Mouse (Mus musculus) bone marrow macrophage, adult 2 months (primary cell): ENCODE results near the gene Mtm1. TPM values are rescaled to one million over a fixed set of nuclear protein-coding genes. Genes with fewer than 3 reads are reported as not detected.

Experiments
- H3K27ac ChIP-seq: 2 replicates; pipeline ENCODE4 v1.5.1; 2012; ENCODE audit warnings: low read depth, low read length; ENCODE audit not compliant: insufficient read depth
- H3K4me1 ChIP-seq: 2 replicates; pipeline ENCODE4 v1.6.1; 2012; ENCODE audit warnings: low read length; ENCODE audit not compliant: control insufficient read depth, insufficient read depth
- H3K4me3 ChIP-seq: 2 replicates; pipeline ENCODE4 v1.5.1; 2012; ENCODE audit warnings: mild to moderate bottlenecking, low read length, moderate library complexity; ENCODE audit not compliant: insufficient read depth
- CTCF ChIP-seq: IDR thresholded peaks from 2 replicates; pipeline ENCODE4 v1.5.1; 2012; ENCODE audit warnings: low read depth, mild to moderate bottlenecking, low read length, moderate library complexity
- POLR2A ChIP-seq: IDR thresholded peaks from 2 replicates; pipeline ENCODE4 v1.6.1; 2012; ENCODE audit warnings: mild to moderate bottlenecking, low read depth, low read length, borderline replicate concordance
- polyA plus RNA-seq: library from polyadenylated mRNA; stranded (reverse); fragments of >200 nt; gene quantifications from 2 replicates; pipeline ENCODE4 v1.2.4, GENCODE M21; 2012; ENCODE audit not compliant: missing spikeins, insufficient read depth, insufficient read length

Gene Mtm1
- 17.4 and 19.3 TPM in 2 replicates for polyA plus RNA-seq

- TF ChIP-seq CTCF (no peak), POLR2A (no peak)
- no peak within 1 kb of the TSS for H3K4me3 ChIP-seq
Measured at GRCm38 (mm10) chrX:71210467-71210866, at the start of gene Mtm1. Mtm1 (plus strand) TSS chrX:71210767.

GRCm38 (mm10) chrX:71181526-71181925 lies 29.0 kb upstream of the Mtm1 start:
- no peaks in the 10 kb centered on the region for H3K4me1 ChIP-seq
- no peak overlapping the region for H3K27ac ChIP-seq
- TF ChIP-seq POLR2A, result no peak
- no peak for TF ChIP-seq CTCF

More at GRCm38 (mm10) chrX:71210467-71210866, at the start of gene Mtm1:
- no peak within 1 kb of the TSS for H3K27ac ChIP-seq
- peaks cover 8% of the 10 kb centered on the region for H3K4me1 ChIP-seq

GRCm38 (mm10) chrX:71183671-71184070 lies 26.9 kb upstream of the Mtm1 start:
- H3K4me3 ChIP-seq, result no peak overlapping the region
- TF ChIP-seq CTCF, result no peak
- no peak for TF ChIP-seq POLR2A
- no peaks in the 10 kb centered on the region for H3K4me1 ChIP-seq
- no peak overlapping the region for H3K27ac ChIP-seq

More at GRCm38 (mm10) chrX:71181526-71181925, 29.0 kb upstream of the Mtm1 start:
- no peak overlapping the region for H3K4me3 ChIP-seq

- no peak overlapping the region for H3K4me3 ChIP-seq
- TF ChIP-seq CTCF (no peak), POLR2A (no peak)
- H3K27ac ChIP-seq, result no peak overlapping the region
- H3K4me1 ChIP-seq, result no peaks in the 10 kb centered on the region
Measured at GRCm38 (mm10) chrX:71186396-71186795, 24.2 kb upstream of the Mtm1 start.

- H3K4me1 ChIP-seq, result peaks cover 8% of the 10 kb centered on the region
- H3K27ac ChIP-seq, result no peak overlapping the region
- H3K4me3 ChIP-seq, result no peak overlapping the region
- no peak for TF ChIP-seq POLR2A
- no peak for TF ChIP-seq CTCF
Measured at GRCm38 (mm10) chrX:71204776-71205175, 5.8 kb upstream of the Mtm1 start.

- peak overlapping the region; percentile 42 for H3K27ac ChIP-seq
- TF ChIP-seq POLR2A (no peak), CTCF (no peak)
- H3K4me1 ChIP-seq, result peaks cover 8% of the 10 kb centered on the region
- H3K4me3 ChIP-seq, result no peak overlapping the region
Measured at GRCm38 (mm10) chrX:71205821-71206542, 4.6 kb upstream of the Mtm1 start.

GRCm38 (mm10) chrX:71206595-71206994 lies 4.0 kb upstream of the Mtm1 start:
- no peak overlapping the region for H3K4me3 ChIP-seq
- TF ChIP-seq CTCF (no peak), POLR2A (no peak)
- peaks cover 8% of the 10 kb centered on the region for H3K4me1 ChIP-seq
- H3K27ac ChIP-seq, result peak overlapping the region; percentile 50

- H3K4me3 ChIP-seq, result no peak overlapping the region
- TF ChIP-seq POLR2A (no peak), CTCF (no peak)
Measured at GRCm38 (mm10) chrX:71212911-71213310, 2.3 kb downstream of the Mtm1 start.

GRCm38 (mm10) chrX:71214441-71215112 lies 4.0 kb downstream of the Mtm1 start:
- H3K27ac ChIP-seq, result peak overlapping the region; percentile 39; the same call in 1 of the 2 replicates
- TF ChIP-seq POLR2A (no peak), CTCF (no peak)
- peak overlapping the region; percentile 70 for H3K4me3 ChIP-seq
- peaks cover 7% of the 10 kb centered on the region for H3K4me1 ChIP-seq

More at GRCm38 (mm10) chrX:71212911-71213310, 2.3 kb downstream of the Mtm1 start:
- H3K4me1 ChIP-seq, result peaks cover 2% of the 10 kb centered on the region; the same call in 1 of the 2 replicates
- no peak overlapping the region for H3K27ac ChIP-seq
